Mouse (Mus musculus) spleen, postnatal 14 days (tissue): ENCODE measurements at regions not wholly inside any gene's neighbourhood (a gene's known extent, or its start where the extent isn't known, plus 50 kb on each side); places are given as distances from the start of the nearest gene placed in this dataset.

Experiments used
- DNase-seq, 2 experiments: peaks; one replicate each; pipeline ENCODE4 v3.0.0; 2021 to 2022; ENCODE audit warnings: low spot score in 2 of 2

GRCm38 (mm10) chr1:73341911-73342310, 326.2 kb upstream of the Tnp1 start:
- no peak for DNase-seq

- DNase-seq, result no peak
These were observed 321.7 kb upstream of the Tnp1 start for GRCm38 (mm10) chr1:73337401-73337800.

- no peak for DNase-seq
These were observed 293.8 kb upstream of the Tnp1 start for GRCm38 (mm10) chr1:73309556-73309955.

- no peak for DNase-seq
These were observed 292.7 kb upstream of the Tnp1 start for GRCm38 (mm10) chr1:73308420-73308819.

- no peak for DNase-seq
These were observed 291.5 kb upstream of the Tnp1 start for GRCm38 (mm10) chr1:73307194-73307593.

- no peak for DNase-seq
These were observed 284.4 kb upstream of the Tnp1 start for GRCm38 (mm10) chr1:73299978-73300688.

- DNase-seq, result no peak
These were observed 269.6 kb upstream of the Tnp1 start for GRCm38 (mm10) chr1:73285342-73285741.

- no peak for DNase-seq
These were observed 258.8 kb upstream of the Tnp1 start for GRCm38 (mm10) chr1:73274480-73274879.

- DNase-seq, result no peak
These were observed 255.2 kb upstream of the Tnp1 start for GRCm38 (mm10) chr1:73270787-73271391.

- DNase-seq, result no peak
These were observed 253.5 kb upstream of the Tnp1 start for GRCm38 (mm10) chr1:73269051-73269755.

- DNase-seq, result no peak
These were observed 249.3 kb upstream of the Tnp1 start for GRCm38 (mm10) chr1:73265009-73265408.

GRCm38 (mm10) chr1:73264245-73264644, 248.5 kb upstream of the Tnp1 start:
- DNase-seq, result no peak

- no peak for DNase-seq
These were observed 243.9 kb upstream of the Tnp1 start for GRCm38 (mm10) chr1:73259525-73260098.

- no peak for DNase-seq
These were observed 241.6 kb upstream of the Tnp1 start for GRCm38 (mm10) chr1:73257263-73257662.

- DNase-seq, result no peak
These were observed 236.2 kb upstream of the Tnp1 start for GRCm38 (mm10) chr1:73251911-73252356.

- no peak for DNase-seq
These were observed 228.3 kb upstream of the Tnp1 start for GRCm38 (mm10) chr1:73244016-73244415.

- DNase-seq, result no peak
These were observed 226.6 kb upstream of the Tnp1 start for GRCm38 (mm10) chr1:73242290-73242689.

GRCm38 (mm10) chr1:73236867-73237266, 221.2 kb upstream of the Tnp1 start:
- no peak for DNase-seq

GRCm38 (mm10) chr1:73233636-73234035, 217.9 kb upstream of the Tnp1 start:
- DNase-seq, result no peak

- DNase-seq, result no peak
These were observed 217.3 kb upstream of the Tnp1 start for GRCm38 (mm10) chr1:73233041-73233440.

- no peak for DNase-seq
These were observed 214.9 kb upstream of the Tnp1 start for GRCm38 (mm10) chr1:73230611-73231010.

- no peak for DNase-seq
These were observed 211.5 kb upstream of the Tnp1 start for GRCm38 (mm10) chr1:73227246-73227645.

- no peak for DNase-seq
These were observed 206.2 kb upstream of the Tnp1 start for GRCm38 (mm10) chr1:73221863-73222262.
